Mouse (Mus musculus): ENCODE results near the gene Tchhl1. TPM values are rescaled to one million over a fixed set of nuclear protein-coding genes. Genes with fewer than 3 reads are reported as not detected.
"Not testable (repeated sequence)": the region's sequence is repeated elsewhere in the genome, so short reads cannot be mapped to it uniquely, and the experiment has no call there.

Tchhl1 gene
- total and polyA plus RNA-seq, 2 experiments, result not detected

- DNase-seq (ENCODE audit: extremely low read depth, low read depth, low spot score), result no peak
- no peak for TF ChIP-seq POLR2A (IDR thresholded peaks at IDR 0.05; ENCODE audit: extremely low read depth, insufficient read depth, low read length)
- no peak for TF ChIP-seq CTCF (IDR thresholded peaks at IDR 0.05; ENCODE audit: low read depth, low read length)
- H3K9ac ChIP-seq (ENCODE audit: low read depth, low read length), result no peak overlapping the region
- no peaks in the 10 kb centered on the region for H3K27me3 ChIP-seq (ENCODE audit: control insufficient read depth, insufficient read depth, low read length)
- H3K4me3 ChIP-seq (ENCODE audit: insufficient read depth, low read depth, low read length), result no peak overlapping the region
- no peaks in the 10 kb centered on the region for H3K79me2 ChIP-seq (ENCODE audit: control insufficient read depth, insufficient read depth, low read length)
- WGBS, result 70% methylated on average over 3 of the region's 3 CpGs
- H3K27ac ChIP-seq (replicated peaks; ENCODE audit: insufficient read depth, low read depth, low read length), result no peak overlapping the region
- H3K36me3 ChIP-seq (ENCODE audit: control insufficient read depth, insufficient read depth, low read length), result no peaks in the 10 kb centered on the region
- no peaks in the 10 kb centered on the region for H3K4me1 ChIP-seq (ENCODE audit: control insufficient read depth, insufficient read depth, low read length)
These were observed 23.6 kb downstream of the Tchhl1 start for GRCm38 (mm10) chr3:93492176-93492575.

GRCm38 (mm10) chr3:93493992-93494391 lies 25.4 kb downstream of the Tchhl1 start:
- WGBS, result 2% methylated on average over 4 of the region's 4 CpGs
- H3K36me3 ChIP-seq (ENCODE audit: control insufficient read depth, insufficient read depth, low read length), result no peaks in the 10 kb centered on the region
- H3K79me2 ChIP-seq (ENCODE audit: control insufficient read depth, insufficient read depth, low read length), result no peaks in the 10 kb centered on the region
- no peak overlapping the region for H3K27ac ChIP-seq (replicated peaks; ENCODE audit: insufficient read depth, low read depth, low read length)
- no peaks in the 10 kb centered on the region for H3K4me1 ChIP-seq (ENCODE audit: control insufficient read depth, insufficient read depth, low read length)
- no peak overlapping the region for H3K9ac ChIP-seq (ENCODE audit: low read depth, low read length)
- no peak overlapping the region for H3K4me3 ChIP-seq (ENCODE audit: insufficient read depth, low read depth, low read length)
- no peak for TF ChIP-seq POLR2A (IDR thresholded peaks at IDR 0.05; ENCODE audit: extremely low read depth, insufficient read depth, low read length)
- peak; percentile 51 for TF ChIP-seq CTCF (IDR thresholded peaks at IDR 0.05; ENCODE audit: low read depth, low read length)
- peak; percentile 66 for DNase-seq (ENCODE audit: extremely low read depth, low read depth, low spot score)
- no peaks in the 10 kb centered on the region for H3K27me3 ChIP-seq (ENCODE audit: control insufficient read depth, insufficient read depth, low read length)

- 38% methylated on average over 5 of the region's 5 CpGs for WGBS
- not testable (repeated sequence) for H3K36me3 ChIP-seq (ENCODE audit: control insufficient read depth, insufficient read depth, low read length); H3K79me2 ChIP-seq (ENCODE audit: control insufficient read depth, insufficient read depth, low read length); H3K27ac ChIP-seq (replicated peaks; ENCODE audit: insufficient read depth, low read depth, low read length); H3K4me1 ChIP-seq (ENCODE audit: control insufficient read depth, insufficient read depth, low read length); H3K27me3 ChIP-seq (ENCODE audit: control insufficient read depth, insufficient read depth, low read length); H3K4me3 ChIP-seq (ENCODE audit: insufficient read depth, low read depth, low read length); DNase-seq (ENCODE audit: extremely low read depth, low read depth, low spot score); H3K9ac ChIP-seq (ENCODE audit: low read depth, low read length)
These were observed 26.2 kb downstream of the Tchhl1 start for GRCm38 (mm10) chr3:93494774-93495173.

GRCm38 (mm10) chr3:93497131-93497530 lies 28.6 kb downstream of the Tchhl1 start:
- Histone ChIP-seq H3K27ac (replicated peaks; ENCODE audit: insufficient read depth, low read depth, low read length) (no peak overlapping the region), H3K27me3 (ENCODE audit: control insufficient read depth, insufficient read depth, low read length) (no peaks in the 10 kb centered on the region), H3K4me3 (ENCODE audit: insufficient read depth, low read depth, low read length) (no peak overlapping the region), H3K4me1 (ENCODE audit: control insufficient read depth, insufficient read depth, low read length) (no peaks in the 10 kb centered on the region), H3K9ac (ENCODE audit: low read depth, low read length) (no peak overlapping the region), H3K36me3 (ENCODE audit: control insufficient read depth, insufficient read depth, low read length) (no peaks in the 10 kb centered on the region), H3K79me2 (ENCODE audit: control insufficient read depth, insufficient read depth, low read length) (no peaks in the 10 kb centered on the region)
- TF ChIP-seq POLR2A (IDR thresholded peaks at IDR 0.05; ENCODE audit: extremely low read depth, insufficient read depth, low read length) (no peak), CTCF (IDR thresholded peaks at IDR 0.05; ENCODE audit: low read depth, low read length) (no peak)
- peak; percentile 65 for DNase-seq (ENCODE audit: extremely low read depth, low read depth, low spot score)
- 11% methylated on average over 3 of the region's 3 CpGs for WGBS

- H3K4me3 ChIP-seq (ENCODE audit: insufficient read depth, low read depth, low read length), result no peak overlapping the region
- H3K79me2 ChIP-seq (ENCODE audit: control insufficient read depth, insufficient read depth, low read length), result no peaks in the 10 kb centered on the region
- no peak for DNase-seq (ENCODE audit: extremely low read depth, low read depth, low spot score)
- H3K27me3 ChIP-seq (ENCODE audit: control insufficient read depth, insufficient read depth, low read length), result no peaks in the 10 kb centered on the region
- H3K36me3 ChIP-seq (ENCODE audit: control insufficient read depth, insufficient read depth, low read length), result no peaks in the 10 kb centered on the region
- TF ChIP-seq POLR2A (IDR thresholded peaks at IDR 0.05; ENCODE audit: extremely low read depth, insufficient read depth, low read length), result no peak
- no peak for TF ChIP-seq CTCF (IDR thresholded peaks at IDR 0.05; ENCODE audit: low read depth, low read length)
- H3K4me1 ChIP-seq (ENCODE audit: control insufficient read depth, insufficient read depth, low read length), result no peaks in the 10 kb centered on the region
- no peak overlapping the region for H3K9ac ChIP-seq (ENCODE audit: low read depth, low read length)
- H3K27ac ChIP-seq (replicated peaks; ENCODE audit: insufficient read depth, low read depth, low read length), result no peak overlapping the region
These were observed 30.6 kb downstream of the Tchhl1 start for GRCm38 (mm10) chr3:93499129-93499528.

- Histone ChIP-seq H3K4me3 (ENCODE audit: insufficient read depth, low read depth, low read length) (no peak overlapping the region), H3K9ac (ENCODE audit: low read depth, low read length) (no peak overlapping the region), H3K4me1 (ENCODE audit: control insufficient read depth, insufficient read depth, low read length) (no peaks in the 10 kb centered on the region), H3K27me3 (ENCODE audit: control insufficient read depth, insufficient read depth, low read length) (no peaks in the 10 kb centered on the region), H3K27ac (replicated peaks; ENCODE audit: insufficient read depth, low read depth, low read length) (no peak overlapping the region), H3K36me3 (ENCODE audit: control insufficient read depth, insufficient read depth, low read length) (no peaks in the 10 kb centered on the region), H3K79me2 (ENCODE audit: control insufficient read depth, insufficient read depth, low read length) (no peaks in the 10 kb centered on the region)
- 84% methylated on average over 7 of the region's 7 CpGs for WGBS
- TF ChIP-seq POLR2A (IDR thresholded peaks at IDR 0.05; ENCODE audit: extremely low read depth, insufficient read depth, low read length) (no peak), CTCF (IDR thresholded peaks at IDR 0.05; ENCODE audit: low read depth, low read length) (no peak)
- no peak for DNase-seq (ENCODE audit: extremely low read depth, low read depth, low spot score)
These were observed 36.1 kb downstream of the Tchhl1 start for GRCm38 (mm10) chr3:93504536-93505189.
